Mouse (Mus musculus) hindbrain, embryonic 11.5 days (tissue): ENCODE data around the gene Tgfa. TPM values are rescaled to one million over a fixed set of nuclear protein-coding genes. Genes with fewer than 3 reads are reported as not detected.

Source experiments
- ATAC-seq: fragments of 200-750 bp; cut with Nextera tagmentation; 2 replicates; pipeline ENCODE4 v1.8.0; 2017; ENCODE audit warnings: mild to moderate bottlenecking, moderate TSS enrichment, moderate library complexity; ENCODE audit not compliant: low FRiP score
- DNase-seq: peaks from one replicate; pipeline ENCODE4 v3.0.0-alpha.2; 2015; ENCODE audit warnings: low spot score
- H3K27ac ChIP-seq: fragments of 300-500 bp; sonication (generic); 2 replicates; pipeline ENCODE4 v1.5.1; 2014; ENCODE audit warnings: mild to moderate bottlenecking, low read depth, low read length
- H3K27me3 ChIP-seq: fragments of 300-500 bp; sonication (generic); 2 replicates; pipeline ENCODE4 v1.6.1; 2014; ENCODE audit warnings: mild to moderate bottlenecking, low read length, moderate library complexity, mixed read lengths; ENCODE audit not compliant: control insufficient read depth, insufficient read depth
- H3K36me3 ChIP-seq: fragments of 300-500 bp; sonication (generic); 2 replicates; pipeline ENCODE4 v1.6.1; 2014; ENCODE audit warnings: mild to moderate bottlenecking, low read length, moderate library complexity, mixed read lengths; ENCODE audit not compliant: control insufficient read depth, insufficient read depth
- H3K4me1 ChIP-seq: fragments of 300-500 bp; sonication (generic); replicated peaks from 2 replicates; pipeline ENCODE4 v1.6.1; 2014; ENCODE audit warnings: low read length, mixed read lengths; ENCODE audit not compliant: control insufficient read depth, insufficient read depth
- H3K4me2 ChIP-seq: fragments of 300-500 bp; sonication (generic); replicated peaks from 2 replicates; pipeline ENCODE4 v1.6.1; 2014; ENCODE audit warnings: mild to moderate bottlenecking, low read depth, low read length
- H3K4me3 ChIP-seq: fragments of 300-500 bp; sonication (generic); 2 replicates; pipeline ENCODE4 v1.5.1; 2014; ENCODE audit warnings: low read depth, low read length
- H3K9ac ChIP-seq: fragments of 300-500 bp; sonication (generic); 2 replicates; pipeline ENCODE4 v1.6.1; 2014; ENCODE audit warnings: low read depth, low read length
- H3K9me3 ChIP-seq: fragments of 300-500 bp; sonication (generic); 2 replicates; pipeline ENCODE4 v1.6.1; 2016; ENCODE audit warnings: low read length; ENCODE audit not compliant: control insufficient read depth
- WGBS: fragments of 180-500 bp; shearing (Covaris S2); extraction: QIAGEN DNeasy Blood & Tissue Kit; methylation state at CpG from one replicate; pipeline ENCODE4 v1.1.7; 2014; 5-methylcytosine and 5-hydroxymethylcytosine counted together
- polyA plus RNA-seq: library from polyadenylated mRNA; unstranded; fragments of >200 nt; fragmentation: Nextera tagmentation; extraction: Ambion mirVana; gene quantifications from 2 replicates; pipeline ENCODE4 v1.2.1, GENCODE M21; 2014

Gene Tgfa
- polyA plus RNA-seq, 1 experiment from 2014 or later, result 2.5 TPM

DNA sequence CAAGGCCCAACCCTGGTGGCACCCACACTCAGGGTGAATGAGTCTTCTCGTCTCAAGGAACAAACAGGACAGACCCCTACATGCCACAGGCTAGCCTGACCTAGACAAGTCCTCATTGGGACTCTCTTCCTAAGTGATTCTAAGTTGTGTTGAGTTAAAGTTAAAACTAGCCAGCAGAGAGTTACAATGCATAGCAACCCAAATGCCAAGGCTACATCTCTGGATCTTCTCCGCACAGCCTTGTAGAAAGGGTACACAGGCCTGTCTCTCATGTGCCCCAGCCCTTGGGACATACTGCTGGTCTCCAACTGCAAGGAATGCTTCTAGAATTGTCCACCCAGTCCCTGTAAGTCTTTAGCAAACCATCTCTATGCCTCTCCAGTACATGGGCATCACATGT, 81.8 kb downstream of the Tgfa start:
- 0 out of 2 replicates have a peak, but pooled peaks cover 3% of the 10 kb centered on the region for H3K9me3 ChIP-seq
- 91% methylated on average over 2 of the region's 2 CpGs for WGBS
- no peaks in the 10 kb centered on the region for H3K4me1 ChIP-seq
- DNase-seq (no peak), ATAC-seq (no peak)
- H3K9ac ChIP-seq, result no peak overlapping the region
- no peak overlapping the region for H3K4me3 ChIP-seq
- no peaks in the 10 kb centered on the region for H3K27me3 ChIP-seq
- no peak overlapping the region for H3K27ac ChIP-seq
- no peak overlapping the region for H3K4me2 ChIP-seq
- no peaks in the 10 kb centered on the region for H3K36me3 ChIP-seq

DNA sequence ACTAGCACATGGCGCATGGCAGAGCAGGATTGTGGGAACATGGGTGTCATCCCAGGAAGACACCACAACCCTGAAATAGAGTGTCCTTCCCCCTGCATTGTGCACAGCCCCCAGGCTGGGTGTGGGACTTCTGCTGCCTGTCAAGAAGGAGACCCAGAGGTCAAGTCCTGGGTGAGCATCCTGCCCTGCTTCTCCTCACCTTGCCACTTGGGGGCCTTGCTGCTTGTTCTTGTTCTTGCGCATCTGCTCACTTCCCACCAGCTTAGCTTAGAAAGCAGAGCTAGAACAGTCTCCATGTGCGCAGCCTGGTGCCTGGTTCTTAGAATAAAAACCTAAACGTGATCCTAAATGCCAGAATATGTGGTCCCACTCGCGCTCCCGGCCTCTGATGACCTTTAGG, 82.6 kb downstream of the Tgfa start:
- no peak overlapping the region for H3K4me3 ChIP-seq
- no peak overlapping the region for H3K4me2 ChIP-seq
- no peaks in the 10 kb centered on the region for H3K4me1 ChIP-seq
- H3K27me3 ChIP-seq, result no peaks in the 10 kb centered on the region
- 0 out of 2 replicates have a peak, but pooled peaks cover 3% of the 10 kb centered on the region for H3K9me3 ChIP-seq
- no peak overlapping the region for H3K9ac ChIP-seq
- DNase-seq (no peak), ATAC-seq (no peak)
- H3K27ac ChIP-seq, result no peak overlapping the region
- WGBS, result 70% methylated on average over 7 of the region's 7 CpGs
- H3K36me3 ChIP-seq, result no peaks in the 10 kb centered on the region

DNA sequence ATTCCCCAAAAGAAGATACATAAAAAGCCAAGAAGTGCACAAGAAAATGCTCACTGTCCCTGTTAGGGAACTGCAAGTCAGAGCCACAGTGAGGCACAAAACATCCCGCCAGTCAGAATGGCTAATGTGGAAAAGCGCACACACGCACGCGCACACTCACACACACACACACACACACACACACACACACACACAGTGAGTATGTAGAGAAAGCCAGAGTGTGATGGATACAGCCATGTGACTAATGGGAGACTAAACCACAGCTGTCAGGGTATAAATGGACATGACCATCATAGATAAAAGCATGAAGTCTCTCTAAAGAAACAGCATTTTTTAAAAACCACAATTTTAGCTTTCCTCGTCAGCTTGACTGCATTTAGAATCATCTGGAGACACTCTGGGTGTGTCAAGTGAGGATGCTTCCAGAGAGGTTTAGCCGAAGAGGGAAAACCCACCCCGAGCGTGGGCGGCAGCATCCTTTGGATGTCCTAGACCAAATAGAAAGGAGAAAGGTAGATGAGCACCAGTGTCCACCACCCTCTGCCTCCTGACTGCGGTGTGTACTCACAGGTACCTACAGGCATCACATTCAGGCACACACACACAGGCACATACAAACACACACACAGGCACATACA, 86.7 kb downstream of the Tgfa start:
- ATAC-seq (no peak), DNase-seq (no peak)
- WGBS, result 88% methylated on average over 11 of the region's 11 CpGs
- Histone ChIP-seq H3K4me1 (no peaks in the 10 kb centered on the region), H3K4me3 (no peak overlapping the region), H3K9me3 (no peaks in the 10 kb centered on the region), H3K27me3 (no peaks in the 10 kb centered on the region), H3K4me2 (no peak overlapping the region), H3K9ac (no peak overlapping the region), H3K36me3 (no peaks in the 10 kb centered on the region), H3K27ac (no peak overlapping the region)

DNA sequence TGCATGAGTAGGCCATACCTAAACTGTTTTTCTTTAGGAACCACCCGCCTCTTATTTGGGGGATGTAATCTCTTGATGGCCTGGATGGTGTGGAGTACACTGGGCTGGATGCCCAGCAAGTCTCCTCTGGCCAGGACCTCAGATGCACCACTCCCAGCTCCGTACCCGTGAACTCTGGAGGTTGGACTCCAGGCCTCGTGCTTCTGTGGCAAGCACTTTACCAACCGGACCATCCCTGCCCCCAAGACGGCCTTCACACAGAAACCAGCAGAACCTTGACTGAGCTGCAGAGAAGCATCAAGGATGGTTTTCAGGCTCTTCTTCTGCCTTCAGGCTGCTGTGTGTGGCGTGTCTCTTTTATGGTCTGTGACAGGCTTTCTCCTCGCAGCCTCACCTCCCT, 98.3 kb downstream of the Tgfa start:
- no peaks in the 10 kb centered on the region for H3K27me3 ChIP-seq
- H3K9ac ChIP-seq, result no peak overlapping the region; the same call in 1 of the 2 replicates
- H3K4me3 ChIP-seq, result no peak overlapping the region
- no peaks in the 10 kb centered on the region for H3K9me3 ChIP-seq
- no peak for ATAC-seq
- H3K4me1 ChIP-seq, result no peaks in the 10 kb centered on the region
- H3K4me2 ChIP-seq, result no peak overlapping the region
- no peak overlapping the region for H3K27ac ChIP-seq
- 57% methylated on average over 8 of the region's 8 CpGs for WGBS
- no peak for DNase-seq
- H3K36me3 ChIP-seq, result no peaks in the 10 kb centered on the region

DNA sequence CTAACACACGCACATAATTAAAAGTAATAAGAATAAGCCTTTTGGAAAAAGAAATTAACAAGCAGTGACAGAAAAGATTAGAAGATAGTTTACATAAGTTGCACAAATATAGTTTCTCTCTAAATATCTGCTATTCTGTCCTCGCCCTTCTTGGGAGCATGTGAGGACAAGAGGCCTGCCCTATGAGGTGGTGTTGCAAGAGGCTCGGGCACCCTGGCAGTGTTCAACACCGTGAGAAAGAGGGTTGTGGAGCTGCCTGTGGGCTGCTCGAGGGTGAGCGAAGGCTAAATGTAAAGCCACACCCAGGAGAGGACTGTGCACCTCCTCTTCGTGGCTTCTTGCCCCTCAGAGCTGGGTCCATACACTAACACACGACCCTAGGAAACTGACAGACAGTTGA, 100.4 kb downstream of the Tgfa start:
- H3K9ac ChIP-seq, result no peak overlapping the region
- H3K4me1 ChIP-seq, result no peaks in the 10 kb centered on the region
- 84% methylated on average over 8 of the region's 8 CpGs for WGBS
- no peaks in the 10 kb centered on the region for H3K27me3 ChIP-seq
- no peak overlapping the region for H3K4me2 ChIP-seq
- H3K9me3 ChIP-seq, result no peaks in the 10 kb centered on the region
- H3K27ac ChIP-seq, result no peak overlapping the region
- ATAC-seq, result no peak
- no peaks in the 10 kb centered on the region for H3K36me3 ChIP-seq
- H3K4me3 ChIP-seq, result no peak overlapping the region
- no peak for DNase-seq

DNA sequence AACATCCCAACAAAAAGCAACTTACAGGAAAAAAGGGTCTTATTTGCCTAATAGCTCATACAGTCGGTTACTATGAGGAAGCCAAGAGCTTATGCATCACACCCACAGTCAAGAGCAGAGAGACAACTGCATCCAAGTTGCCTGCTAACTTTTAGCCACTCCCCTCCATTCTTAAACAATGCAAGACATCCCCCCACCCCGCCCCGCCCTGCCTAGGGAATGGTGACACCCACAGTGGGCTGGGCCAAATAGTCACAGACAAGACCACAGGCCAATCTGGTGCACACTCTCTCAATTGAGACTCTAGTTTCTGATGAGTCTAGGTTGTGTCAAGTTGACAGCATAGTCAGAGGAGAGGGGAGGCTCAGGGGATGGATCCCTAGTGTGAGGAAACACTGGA, 101.1 kb downstream of the Tgfa start:
- Histone ChIP-seq H3K4me3 (no peak overlapping the region), H3K4me1 (no peaks in the 10 kb centered on the region), H3K27me3 (no peaks in the 10 kb centered on the region), H3K9ac (no peak overlapping the region), H3K27ac (no peak overlapping the region), H3K9me3 (no peaks in the 10 kb centered on the region), H3K4me2 (no peak overlapping the region), H3K36me3 (no peaks in the 10 kb centered on the region)
- DNase-seq (no peak), ATAC-seq (no peak)
- 98% methylated on average over 3 of the region's 3 CpGs for WGBS

DNA sequence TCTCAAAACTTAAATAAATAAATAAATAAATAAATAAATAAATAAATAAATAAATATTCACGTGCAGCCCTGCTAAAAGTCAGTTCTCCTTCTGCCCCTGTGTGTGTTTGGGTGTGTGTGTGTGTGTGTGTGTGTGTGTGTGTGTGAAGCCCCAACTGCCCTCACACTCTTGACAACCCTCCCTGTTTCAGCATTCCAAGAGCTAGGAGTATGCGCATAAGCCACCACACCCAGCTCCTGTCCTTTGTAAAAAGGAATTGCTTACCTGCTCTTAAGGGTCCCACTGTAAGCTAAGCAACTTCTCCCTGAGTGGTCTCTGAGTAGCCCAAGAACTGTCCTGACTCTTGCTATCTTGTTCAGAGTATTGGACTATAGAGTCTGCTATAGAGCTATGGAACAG, 101.9 kb downstream of the Tgfa start:
- Histone ChIP-seq H3K9me3 (no peaks in the 10 kb centered on the region), H3K4me3 (no peak overlapping the region), H3K4me2 (no peak overlapping the region), H3K27ac (no peak overlapping the region), H3K9ac (no peak overlapping the region), H3K27me3 (no peaks in the 10 kb centered on the region), H3K4me1 (no peaks in the 10 kb centered on the region), H3K36me3 (no peaks in the 10 kb centered on the region)
- 98% methylated on average over 2 of the region's 2 CpGs for WGBS
- DNase-seq (no peak), ATAC-seq (no peak)

DNA sequence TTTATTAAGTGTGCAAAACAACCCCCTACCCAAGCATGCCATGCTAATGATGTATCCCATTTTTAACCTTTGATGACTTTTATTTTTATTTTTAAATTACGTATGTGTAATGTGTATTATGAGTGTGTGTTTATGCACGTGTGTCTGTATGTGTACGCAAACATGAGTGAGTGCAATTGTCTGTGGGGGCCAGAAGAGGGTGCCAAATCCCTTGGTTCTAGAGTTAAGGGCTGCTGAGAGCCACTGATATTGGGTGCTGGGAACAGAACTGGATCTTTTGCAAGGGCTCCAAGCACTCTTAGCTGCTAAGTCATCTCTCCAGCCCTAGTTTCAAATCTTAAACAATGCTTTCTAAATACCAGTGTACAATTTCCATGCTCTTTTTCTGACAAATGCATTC, 103.9 kb downstream of the Tgfa start:
- Histone ChIP-seq H3K4me3 (no peak overlapping the region), H3K9ac (no peak overlapping the region), H3K9me3 (no peaks in the 10 kb centered on the region), H3K27ac (no peak overlapping the region), H3K36me3 (no peaks in the 10 kb centered on the region), H3K4me2 (no peak overlapping the region), H3K27me3 (no peaks in the 10 kb centered on the region), H3K4me1 (no peaks in the 10 kb centered on the region)
- 95% methylated on average over 3 of the region's 3 CpGs for WGBS
- no peak for ATAC-seq
- no peak for DNase-seq

DNA sequence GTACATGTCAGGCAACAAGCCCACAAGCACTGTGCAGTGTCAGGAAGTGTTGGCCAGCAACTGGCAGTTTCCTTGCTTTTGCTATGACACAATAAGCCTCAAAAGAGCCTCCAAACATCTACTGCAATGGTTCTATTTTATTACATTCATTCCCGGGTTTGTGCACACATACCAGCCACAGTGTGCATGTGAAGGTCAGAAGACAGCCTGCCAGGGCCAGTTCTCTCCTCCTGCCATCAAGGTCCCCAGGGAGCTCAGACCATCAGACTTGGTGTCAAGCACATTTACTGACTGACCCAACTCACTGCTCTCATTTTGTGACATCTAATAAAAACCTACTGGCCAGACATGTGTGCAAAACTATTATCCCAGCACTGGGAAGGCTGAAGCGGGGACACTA, 104.4 kb downstream of the Tgfa start:
- DNase-seq (no peak), ATAC-seq (no peak)
- 93% methylated on average over 2 of the region's 2 CpGs for WGBS
- no peak overlapping the region for H3K27ac ChIP-seq
- no peak overlapping the region for H3K9ac ChIP-seq
- no peaks in the 10 kb centered on the region for H3K27me3 ChIP-seq
- no peaks in the 10 kb centered on the region for H3K9me3 ChIP-seq
- no peak overlapping the region for H3K4me2 ChIP-seq
- no peaks in the 10 kb centered on the region for H3K4me1 ChIP-seq
- no peaks in the 10 kb centered on the region for H3K36me3 ChIP-seq
- H3K4me3 ChIP-seq, result no peak overlapping the region
